Mouse (Mus musculus) right cerebral cortex, postnatal 25 days (tissue): ENCODE results near the gene Atg16l1.

Source experiments
- DNase-seq: peaks from one replicate; pipeline ENCODE4 v3.0.0; 2022

Gene Atg16l1

DNA sequence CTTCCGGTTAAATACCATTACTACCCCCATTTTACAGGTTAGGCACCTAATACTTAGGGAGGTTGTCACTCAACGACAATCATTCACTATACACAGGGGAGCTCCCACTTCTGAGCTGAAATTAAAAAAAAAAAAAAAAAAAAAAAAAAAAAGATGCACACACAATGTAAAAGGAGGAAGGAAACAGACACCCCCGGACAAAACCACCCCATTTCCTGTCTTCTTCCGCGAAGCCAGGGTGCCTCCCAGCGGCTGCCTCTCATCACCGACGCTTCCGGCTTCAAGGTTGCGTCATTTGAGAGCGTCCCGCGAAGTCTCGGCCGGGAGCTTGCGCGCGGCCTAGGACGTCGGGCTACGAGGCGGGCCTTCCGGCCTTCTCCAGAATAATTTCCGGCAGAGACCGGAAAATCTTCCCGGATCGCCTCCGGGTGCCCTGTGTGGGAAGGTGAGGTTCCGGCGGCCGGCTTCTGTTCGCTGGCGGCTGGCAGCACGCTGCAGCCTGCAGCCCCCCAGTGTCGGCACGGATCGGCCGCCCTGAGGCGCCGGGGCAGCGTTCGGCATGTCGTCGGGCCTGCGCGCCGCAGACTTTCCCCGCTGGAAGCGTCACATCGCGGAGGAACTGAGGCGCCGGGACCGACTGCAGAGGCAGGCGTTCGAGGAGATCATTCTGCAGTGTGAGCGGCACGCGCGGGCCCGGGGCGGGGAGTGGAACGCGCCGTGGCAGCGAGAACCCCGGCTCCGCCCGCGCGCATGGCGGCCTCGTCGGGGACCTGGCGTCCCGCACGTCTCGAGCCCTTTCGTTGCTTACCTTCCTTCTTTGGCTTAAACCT, at the start of gene Atg16l1:
Gene Atg16l1 (plus strand): TSS at position 230 of the 830 bp plus-strand sequence.
- DNase-seq = peak; percentile 98

GRCm38 (mm10) chr1:87706361-87706760, 49.3 kb upstream of the Atg16l1 start:
- no peak for DNase-seq

DNA sequence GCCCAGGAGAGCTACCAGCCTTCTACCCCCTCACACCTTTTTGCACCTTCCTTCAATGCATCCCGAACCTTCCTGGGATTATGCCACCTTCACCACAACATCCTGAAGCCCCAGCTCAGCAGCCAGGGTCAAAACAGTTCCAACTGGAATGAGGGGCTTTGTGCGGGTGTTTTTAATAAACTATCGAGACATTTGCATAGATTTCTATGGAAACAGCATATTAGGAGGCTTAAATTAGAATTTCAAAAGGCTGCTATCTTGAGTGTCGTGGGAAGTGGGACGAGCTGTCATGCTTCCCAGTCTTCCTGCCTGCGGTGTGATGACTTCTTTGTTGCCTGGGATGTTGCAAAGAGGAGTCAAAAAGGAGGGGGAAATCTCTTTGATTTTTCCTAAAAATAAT, 46.6 kb upstream of the Atg16l1 start:
- DNase-seq = peak; percentile 58

GRCm38 (mm10) chr1:87709661-87710270, 45.9 kb upstream of the Atg16l1 start:
- DNase-seq = no peak

- no peak for DNase-seq
Measured at GRCm38 (mm10) chr1:87711938-87712613, 43.6 kb upstream of the Atg16l1 start.

GRCm38 (mm10) chr1:87712614-87712971, 43.1 kb upstream of the Atg16l1 start:
- DNase-seq = no peak

GRCm38 (mm10) chr1:87721382-87721781, 34.3 kb upstream of the Atg16l1 start:
- peak; percentile 63 for DNase-seq

DNA sequence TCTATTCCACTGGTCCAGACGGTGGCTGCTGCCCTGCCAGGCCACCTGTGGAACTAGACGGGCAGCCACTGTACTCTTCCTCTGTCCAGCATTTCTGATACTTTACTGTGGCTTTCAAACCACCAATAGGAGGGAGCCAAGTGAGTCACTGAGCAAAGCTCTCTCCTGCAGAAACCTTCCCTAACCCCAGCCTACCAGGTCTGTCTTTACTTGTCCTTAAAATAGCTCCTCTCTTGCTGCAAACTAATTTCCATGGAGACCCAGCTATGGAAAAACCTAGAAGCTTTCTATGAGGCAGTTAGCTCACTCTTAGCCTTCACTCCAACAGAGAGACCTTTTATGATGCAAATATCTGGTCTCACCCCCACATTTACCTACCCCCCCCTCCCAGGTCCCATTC, 33.6 kb upstream of the Atg16l1 start:
- no peak for DNase-seq

DNA sequence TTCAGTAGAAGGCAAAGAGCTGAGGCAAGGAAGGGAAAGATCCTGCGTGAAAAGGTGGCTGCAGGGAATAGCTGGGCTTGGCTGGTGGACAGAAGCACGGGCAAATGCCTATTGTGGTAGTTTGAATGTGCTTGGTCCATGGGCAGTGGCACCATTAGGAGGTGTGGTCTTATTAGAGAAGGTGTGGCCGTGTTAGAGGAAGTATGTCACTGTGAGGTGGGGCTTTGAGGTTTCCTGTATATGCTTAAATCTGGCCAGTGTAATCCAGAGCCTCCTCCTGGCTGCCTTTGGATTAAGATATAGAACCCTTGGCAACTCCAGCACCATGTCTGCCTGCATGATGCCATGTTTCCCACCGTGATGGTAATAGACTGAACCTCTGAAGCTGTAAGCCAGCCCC, 32.3 kb upstream of the Atg16l1 start:
- DNase-seq = no peak

DNA sequence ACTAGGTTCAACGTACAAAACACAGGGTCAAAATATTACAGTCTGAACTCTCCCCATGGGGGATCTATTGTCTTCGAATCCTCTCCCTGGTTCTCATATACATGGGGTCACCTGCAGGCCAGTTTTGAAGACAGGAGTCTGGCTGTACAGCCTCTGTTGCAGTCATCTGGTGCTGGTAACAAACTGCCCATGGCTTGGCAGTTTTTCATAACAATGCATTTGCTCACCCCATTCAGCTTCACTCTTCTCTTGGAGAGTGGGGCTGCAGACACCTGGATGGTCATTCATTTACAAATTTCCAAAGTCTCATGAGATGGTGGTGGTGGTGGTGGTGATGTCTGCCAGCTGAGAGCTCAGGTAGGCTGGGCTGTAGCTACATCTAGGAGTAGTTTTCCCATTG, 26.6 kb upstream of the Atg16l1 start:
- DNase-seq = no peak

DNA sequence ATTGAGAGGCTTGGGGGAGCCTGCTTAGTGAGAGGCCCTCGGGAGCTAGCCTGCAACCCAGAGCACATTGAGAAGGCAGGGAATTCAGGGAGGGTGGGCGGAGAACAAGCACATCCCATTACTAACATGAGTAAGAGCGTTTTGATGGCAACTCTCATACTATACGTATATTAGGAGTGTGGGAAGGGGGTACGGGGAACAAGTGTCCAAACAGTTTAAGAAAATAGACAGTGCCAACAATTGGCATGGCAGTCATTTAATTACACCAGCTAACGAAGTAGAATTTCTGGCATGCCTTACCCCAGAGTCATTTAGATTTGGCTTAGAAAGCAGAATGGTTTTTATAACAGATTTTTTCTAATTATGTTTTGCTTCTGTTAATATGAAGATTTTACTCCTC, 25.8 kb upstream of the Atg16l1 start:
- DNase-seq = no peak

GRCm38 (mm10) chr1:87730271-87730670, 25.4 kb upstream of the Atg16l1 start:
- DNase-seq = no peak

GRCm38 (mm10) chr1:87733212-87733611, 22.5 kb upstream of the Atg16l1 start:
- DNase-seq = no peak

DNA sequence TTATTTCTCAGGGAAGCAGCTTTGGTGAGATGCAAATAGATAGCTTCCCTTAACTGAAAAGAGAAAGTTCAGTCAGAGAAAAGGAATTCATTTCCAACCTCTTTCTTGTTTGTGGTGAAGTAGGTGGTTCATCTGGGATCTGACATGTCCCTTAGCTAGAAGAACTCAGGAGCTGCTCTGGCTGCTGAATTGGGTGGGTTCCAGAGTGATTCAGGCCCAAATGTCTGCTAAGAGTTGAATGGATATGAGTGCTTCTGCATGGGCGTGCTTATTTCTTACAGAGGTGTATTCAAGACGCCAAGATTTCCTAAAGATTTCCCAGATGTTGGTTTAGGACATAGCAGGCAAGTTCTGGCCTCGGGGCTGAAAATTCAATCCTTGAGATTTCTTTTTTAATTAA, 21.5 kb upstream of the Atg16l1 start:
- DNase-seq = no peak

GRCm38 (mm10) chr1:87740584-87741290, 14.9 kb upstream of the Atg16l1 start:
- DNase-seq = no peak

DNA sequence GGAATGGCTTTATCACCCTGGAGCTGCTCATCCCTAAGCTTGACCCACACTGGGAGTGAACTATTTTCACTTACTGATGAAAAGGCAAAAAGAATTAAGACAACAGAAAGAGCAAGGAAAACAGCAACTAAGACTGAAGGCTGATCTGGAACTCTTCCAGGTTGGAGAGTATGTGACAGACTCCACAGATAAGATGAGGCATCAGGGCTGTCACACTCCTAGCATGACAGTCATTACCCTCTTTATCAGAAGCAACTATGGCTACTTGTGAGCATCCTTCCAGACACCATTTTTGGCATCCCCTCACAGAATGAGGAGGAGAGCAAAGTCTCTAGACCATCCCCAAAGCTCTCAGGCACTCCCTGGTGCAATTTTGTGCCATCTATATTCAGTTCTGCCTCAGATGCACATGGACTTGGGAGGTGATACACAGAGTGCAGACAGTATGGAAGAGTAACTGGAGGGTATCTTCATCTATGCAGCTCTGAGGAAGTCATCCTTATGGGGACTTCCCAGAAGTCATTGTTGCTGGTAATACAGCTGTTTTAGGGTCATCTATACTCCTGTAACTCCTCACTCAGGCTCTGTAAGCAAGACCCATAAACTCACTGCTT, 6.2 kb upstream of the Atg16l1 start:
- no peak for DNase-seq

GRCm38 (mm10) chr1:87763821-87764220, 8.2 kb downstream of the Atg16l1 start:
- DNase-seq = no peak

GRCm38 (mm10) chr1:87765741-87766140, 10.1 kb downstream of the Atg16l1 start:
- no peak for DNase-seq

DNA sequence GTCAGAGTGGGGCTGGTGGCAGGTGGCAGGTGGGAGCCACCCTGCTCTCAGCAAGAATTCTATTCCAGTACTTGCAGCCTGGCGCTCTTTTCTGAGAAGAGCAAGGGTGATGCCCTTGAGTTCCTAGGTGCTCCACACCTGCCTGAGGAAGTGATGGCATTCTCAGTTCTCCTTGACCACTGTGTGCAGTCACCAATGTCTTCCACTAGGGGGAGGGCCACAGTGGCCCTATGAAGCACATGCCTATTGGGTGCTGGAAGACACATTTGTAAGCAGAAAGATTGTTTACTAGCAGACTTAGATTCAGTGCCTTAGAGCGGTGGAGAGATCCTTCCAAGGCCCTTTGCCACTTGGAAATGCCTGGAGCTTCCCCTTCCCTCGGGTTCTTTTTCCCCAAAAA, 10.6 kb downstream of the Atg16l1 start:
- no peak for DNase-seq

- DNase-seq = no peak
Measured at GRCm38 (mm10) chr1:87769263-87769662, 13.6 kb downstream of the Atg16l1 start.

DNA sequence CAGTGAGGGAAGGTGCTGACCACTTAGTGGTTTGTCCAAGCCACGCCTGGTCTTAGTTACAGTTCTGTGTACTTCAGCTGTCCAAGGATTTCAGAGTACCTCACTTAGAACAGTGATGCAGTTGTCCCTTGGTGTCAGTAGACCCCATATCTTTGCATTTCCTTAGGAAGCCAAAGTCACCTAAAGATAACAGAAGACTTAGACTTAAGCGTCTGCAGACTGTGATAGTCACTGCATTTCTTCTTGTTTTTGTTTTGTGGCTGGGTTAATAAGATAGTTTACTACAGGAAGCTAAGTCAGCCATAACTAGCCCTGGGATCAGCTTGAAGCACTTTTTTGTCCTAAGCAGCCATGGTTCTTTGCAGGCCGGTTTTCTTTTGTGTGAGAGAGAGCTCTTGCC, 14.8 kb downstream of the Atg16l1 start:
- DNase-seq = no peak

DNA sequence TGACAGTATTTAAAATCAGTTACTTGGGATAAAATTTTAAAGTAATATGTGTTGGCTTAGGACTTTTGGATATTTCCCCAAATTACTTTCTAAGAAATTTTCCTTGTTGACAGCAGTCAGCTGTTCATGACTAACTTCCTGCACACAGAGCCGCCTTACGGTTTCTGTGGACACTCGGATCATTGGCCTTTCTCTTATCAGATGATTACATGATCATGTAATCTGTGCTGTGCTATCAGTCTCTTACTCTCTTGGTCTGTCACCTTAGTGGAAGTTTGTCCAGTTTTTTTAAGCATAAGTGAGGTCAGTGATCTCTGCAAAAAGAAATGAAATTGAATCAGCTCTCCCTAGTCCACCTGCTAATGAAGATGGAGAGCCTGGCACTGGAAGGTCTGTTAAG, 16.1 kb downstream of the Atg16l1 start:
- no peak for DNase-seq

- no peak for DNase-seq
Measured at GRCm38 (mm10) chr1:87773336-87773735, 17.7 kb downstream of the Atg16l1 start.
